Mouse (Mus musculus) bone marrow macrophage, adult 2 months (primary cell): Measurements from ENCODE around the gene Zfp955b.

Experiments used
- CTCF ChIP-seq: IDR thresholded peaks from 2 replicates; pipeline ENCODE4 v1.5.1; 2012; ENCODE audit warnings: low read depth, mild to moderate bottlenecking, low read length, moderate library complexity
- POLR2A ChIP-seq: IDR thresholded peaks from 2 replicates; pipeline ENCODE4 v1.6.1; 2012; ENCODE audit warnings: mild to moderate bottlenecking, low read depth, low read length, borderline replicate concordance

- TF ChIP-seq CTCF = no peak
- no peak for TF ChIP-seq POLR2A
These were observed 25.0 kb upstream of the Zfp955b start, which contains the start of gene Olfr63 for GRCm38 (mm10) chr17:33264376-33264775.
